Mouse (Mus musculus): ENCODE results near the gene Ppp2r5b.

The Ppp2r5b gene

DNA sequence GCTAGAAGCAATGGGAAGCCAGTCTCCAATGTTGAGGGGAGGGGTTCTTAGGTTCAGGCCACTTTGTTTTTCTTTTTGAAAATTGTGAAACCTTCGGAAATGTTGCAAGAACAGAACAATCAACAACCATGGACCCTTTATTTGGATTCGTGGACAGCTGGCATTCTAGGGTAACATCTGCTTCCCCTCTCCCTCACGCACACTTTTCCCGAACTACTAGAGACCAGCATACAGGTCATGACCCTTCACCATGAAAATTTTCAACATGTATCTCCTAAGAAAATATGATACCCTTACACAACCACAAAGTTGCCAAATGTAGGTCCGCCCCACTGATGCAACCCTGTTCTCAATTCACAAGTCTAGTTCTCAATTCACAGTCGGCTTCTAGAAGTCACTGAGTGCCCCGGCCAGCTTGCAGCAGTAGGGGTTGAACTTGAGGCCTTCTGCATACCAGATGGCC, 33.0 kb upstream of the Ppp2r5b start:
- no peak for DNase-seq

DNA sequence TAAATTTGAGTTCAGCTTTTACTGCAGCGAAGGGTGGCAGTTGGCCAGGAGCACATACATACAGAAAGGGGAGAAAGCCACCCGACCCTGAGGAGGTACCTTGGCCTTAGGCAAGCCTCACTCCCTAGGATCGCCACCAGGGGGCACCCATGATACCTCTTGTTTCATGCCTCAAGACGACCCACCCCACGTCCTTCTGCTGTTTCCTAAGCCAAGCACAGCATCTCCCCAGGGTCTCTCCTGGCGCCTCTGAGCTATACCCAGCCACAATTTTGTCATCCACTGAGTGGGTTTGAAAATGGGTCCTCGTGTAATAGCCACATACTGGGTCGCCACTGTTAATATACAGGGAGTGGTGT, 32.5 kb upstream of the Ppp2r5b start:
- peak; percentile 73 for DNase-seq

DNA sequence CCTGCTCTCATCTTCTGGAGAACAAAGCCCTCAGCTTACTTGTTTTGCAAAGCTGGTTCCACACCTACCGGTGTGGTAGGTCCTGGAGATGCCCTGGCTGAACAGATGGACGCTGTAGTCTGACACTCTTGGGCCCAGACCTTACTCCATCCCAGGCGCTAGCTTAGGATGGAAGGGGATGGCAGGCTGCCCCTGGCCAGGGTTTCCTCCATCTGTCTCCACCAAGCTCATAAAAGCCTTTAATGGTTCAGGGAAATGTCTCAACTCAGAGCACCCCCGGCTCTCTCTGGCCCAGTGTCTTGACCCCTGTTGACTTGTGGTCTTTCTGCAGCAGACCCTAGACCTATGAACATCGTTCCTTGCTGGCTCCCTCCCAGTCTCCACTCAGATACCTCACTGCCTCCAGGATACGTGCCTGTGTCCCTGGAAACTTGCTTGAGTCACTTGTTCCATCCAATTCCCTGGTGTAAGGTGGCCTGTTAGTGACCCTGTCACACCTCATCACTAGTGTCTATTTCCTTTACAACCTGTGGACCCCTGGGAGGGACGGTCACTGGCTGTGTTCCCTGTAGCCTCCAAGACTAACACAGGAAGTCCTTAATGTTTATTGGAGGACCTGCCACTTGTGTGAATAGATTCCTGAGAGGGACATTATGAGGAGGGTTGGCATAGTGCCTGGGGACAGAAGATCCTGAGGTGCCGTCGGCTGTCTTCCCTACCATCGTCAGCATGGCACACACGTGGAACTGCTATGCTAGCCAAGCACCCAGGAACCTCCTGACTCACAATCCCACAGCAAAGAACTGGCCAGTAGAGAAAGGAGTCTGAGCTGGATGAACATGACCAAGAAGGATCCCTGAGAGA, 31.9 kb upstream of the Ppp2r5b start:
- no peak for DNase-seq

DNA sequence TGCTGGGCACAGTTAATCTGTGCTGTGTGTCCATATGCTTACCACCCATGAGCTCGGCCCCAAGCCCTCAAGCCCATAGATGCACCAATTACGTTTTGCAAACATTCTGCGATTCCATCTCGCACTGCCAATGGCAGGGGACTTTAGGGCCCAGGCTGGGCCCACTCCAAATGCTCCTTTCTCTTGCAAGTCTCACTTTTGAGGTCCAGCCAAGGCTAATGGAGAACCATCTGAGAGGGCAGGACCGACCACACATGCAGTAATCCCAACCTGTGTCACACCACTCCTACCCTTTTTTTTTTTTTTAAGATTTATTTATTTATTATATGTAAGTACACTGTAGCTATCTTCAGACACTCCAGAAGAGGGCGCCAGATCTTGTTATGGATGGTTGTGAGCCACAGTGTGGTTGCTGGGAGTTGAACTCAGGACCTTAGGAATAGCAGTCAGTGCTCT, 30.1 kb upstream of the Ppp2r5b start:
- DNase-seq: no peak

GRCm38 (mm10) chr19:6264945-6265344, 29.3 kb upstream of the Ppp2r5b start:
- DNase-seq: no peak

DNA sequence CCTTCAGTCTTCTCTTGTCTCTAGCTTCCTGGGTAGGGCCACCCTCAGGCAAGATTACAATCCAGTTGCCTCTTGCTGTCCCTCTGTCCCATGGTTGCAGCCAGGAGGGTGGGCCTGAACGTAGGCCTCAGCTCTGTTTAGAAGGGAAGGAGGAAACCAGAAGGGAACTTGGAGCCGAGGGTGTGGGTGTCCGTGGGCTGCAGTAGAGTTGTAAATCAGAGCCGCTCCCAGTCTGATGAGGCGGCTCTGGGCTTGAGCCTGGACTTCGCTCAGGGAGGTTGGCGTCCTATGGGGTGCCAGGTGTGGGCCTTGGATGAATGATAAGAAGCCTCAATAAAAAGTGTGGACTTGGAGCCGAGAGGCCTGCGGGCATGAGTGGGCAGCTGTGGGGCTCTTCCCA, 28.5 kb upstream of the Ppp2r5b start:
- peak; percentile 54 for DNase-seq

- no peak for DNase-seq
These were observed 27.3 kb upstream of the Ppp2r5b start for GRCm38 (mm10) chr19:6262839-6263433.

- DNase-seq: no peak
These were observed 26.6 kb upstream of the Ppp2r5b start for GRCm38 (mm10) chr19:6262222-6262621.

DNA sequence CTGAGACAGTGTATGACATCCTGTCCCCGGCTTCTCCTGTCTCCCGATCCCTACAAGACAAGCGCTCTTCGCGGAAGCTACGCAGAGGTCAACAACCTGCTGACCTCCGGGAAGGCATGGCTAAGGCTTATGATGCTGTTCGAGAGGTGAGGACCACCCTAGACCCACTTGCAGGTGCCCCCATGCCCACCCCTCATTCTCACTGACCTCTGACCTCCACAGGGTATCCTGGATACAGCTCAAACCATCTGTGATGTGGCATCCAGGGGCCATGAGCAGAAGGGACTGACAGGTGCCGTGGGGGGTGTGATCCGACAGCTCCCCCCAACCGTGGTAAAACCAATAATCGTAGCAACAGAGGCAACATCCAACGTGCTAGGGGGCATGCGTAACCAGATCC, 25.7 kb upstream of the Ppp2r5b start:
- DNase-seq: no peak

GRCm38 (mm10) chr19:6260946-6261345, 25.3 kb upstream of the Ppp2r5b start:
- DNase-seq: no peak

GRCm38 (mm10) chr19:6260428-6260827, 24.8 kb upstream of the Ppp2r5b start:
- DNase-seq: no peak

GRCm38 (mm10) chr19:6253021-6253420, 17.3 kb upstream of the Ppp2r5b start:
- no peak for DNase-seq

GRCm38 (mm10) chr19:6247526-6248300, 12.0 kb upstream of the Ppp2r5b start:
- no peak for DNase-seq

DNA sequence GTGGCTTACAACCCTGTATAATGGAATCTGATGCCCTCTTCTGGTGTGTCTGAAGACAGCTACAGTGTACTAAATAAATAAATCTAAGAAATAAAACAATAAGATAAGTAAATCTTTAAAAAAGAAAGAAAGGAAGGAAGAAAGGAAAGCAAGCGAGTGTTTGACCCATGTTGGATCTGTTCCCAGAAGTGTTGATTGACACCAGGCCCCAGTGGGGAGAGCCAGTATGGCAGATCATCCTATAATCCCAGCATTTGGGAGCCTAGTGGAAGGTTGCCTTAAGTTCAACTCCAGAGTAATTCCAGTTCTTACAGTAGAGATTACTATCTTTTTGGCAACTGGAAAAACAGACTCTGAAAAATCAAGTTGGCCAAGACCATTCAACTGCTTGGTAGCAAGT, 10.1 kb upstream of the Ppp2r5b start:
- DNase-seq: no peak

DNA sequence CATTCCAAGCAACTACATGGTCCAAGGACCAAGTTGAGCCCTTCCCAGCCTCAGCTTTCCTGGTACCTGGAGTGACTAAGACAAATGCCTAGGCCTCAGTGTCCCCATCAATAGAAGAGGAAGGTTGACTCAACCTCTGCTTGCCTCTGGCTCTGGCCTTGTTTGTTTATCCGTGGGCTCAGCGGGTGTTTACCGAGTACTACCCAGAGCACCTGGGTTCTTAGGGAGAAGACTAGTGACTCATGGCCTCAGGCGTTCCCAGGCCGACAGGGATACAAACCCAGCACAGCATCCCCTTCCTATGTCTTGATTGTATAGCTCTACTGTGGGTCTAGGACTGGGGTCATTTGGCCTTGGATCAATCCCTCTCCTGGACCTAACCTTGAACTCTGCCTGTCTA, 7.6 kb upstream of the Ppp2r5b start:
- DNase-seq: no peak

DNA sequence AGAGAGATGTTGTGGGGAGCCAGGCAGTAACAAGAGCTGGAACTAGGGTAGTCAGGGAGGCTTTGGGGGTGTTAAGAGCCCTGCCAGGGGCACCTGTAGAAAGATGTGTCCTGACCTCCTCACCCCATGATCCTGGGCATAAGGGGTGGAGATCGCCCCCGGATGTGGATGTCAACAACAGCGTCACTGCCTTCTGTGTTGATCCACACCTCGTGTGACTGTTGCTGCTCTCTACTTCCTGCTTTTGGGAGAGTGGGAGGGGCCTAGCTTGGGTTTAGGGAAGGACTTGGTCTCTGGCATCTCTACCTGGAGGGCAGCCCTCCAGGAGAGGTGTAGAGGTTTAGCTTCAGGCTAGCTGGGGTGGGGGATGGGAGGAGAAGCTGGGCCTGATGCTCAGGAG, 6.6 kb upstream of the Ppp2r5b start:
- DNase-seq: no peak

- peak; percentile 98 for DNase-seq
These were observed 5.8 kb upstream of the Ppp2r5b start, which contains the start of gene Atg2a for GRCm38 (mm10) chr19:6241274-6242107. TSS of gene Atg2a (plus strand) at chr19:6241668.

GRCm38 (mm10) chr19:6240725-6241124, 5.1 kb upstream of the Ppp2r5b start:
- DNase-seq: no peak

DNA sequence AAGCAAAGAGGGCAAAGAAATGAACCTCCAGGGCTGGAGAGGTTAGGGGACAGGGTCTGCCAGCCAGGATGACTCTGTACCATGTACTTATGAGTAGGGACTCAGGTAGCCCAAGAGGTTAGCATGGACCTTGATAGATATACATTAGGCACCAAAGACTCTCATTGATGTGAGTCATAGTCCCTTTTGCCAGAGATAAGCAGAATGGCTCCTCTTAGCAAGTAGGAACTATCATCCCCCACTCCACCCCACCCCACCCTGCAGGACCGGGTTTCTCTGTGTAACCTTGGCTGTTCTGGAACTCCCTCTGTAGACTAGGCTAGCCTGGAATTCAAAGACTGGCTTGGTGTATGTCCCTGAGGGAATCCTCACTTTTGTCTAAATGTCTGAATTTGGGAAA, 4.5 kb upstream of the Ppp2r5b start:
- no peak for DNase-seq

- DNase-seq: no peak
These were observed 3.1 kb upstream of the Ppp2r5b start for GRCm38 (mm10) chr19:6238740-6239139.

GRCm38 (mm10) chr19:6236842-6237241, 1.2 kb upstream of the Ppp2r5b start:
- no peak for DNase-seq

DNA sequence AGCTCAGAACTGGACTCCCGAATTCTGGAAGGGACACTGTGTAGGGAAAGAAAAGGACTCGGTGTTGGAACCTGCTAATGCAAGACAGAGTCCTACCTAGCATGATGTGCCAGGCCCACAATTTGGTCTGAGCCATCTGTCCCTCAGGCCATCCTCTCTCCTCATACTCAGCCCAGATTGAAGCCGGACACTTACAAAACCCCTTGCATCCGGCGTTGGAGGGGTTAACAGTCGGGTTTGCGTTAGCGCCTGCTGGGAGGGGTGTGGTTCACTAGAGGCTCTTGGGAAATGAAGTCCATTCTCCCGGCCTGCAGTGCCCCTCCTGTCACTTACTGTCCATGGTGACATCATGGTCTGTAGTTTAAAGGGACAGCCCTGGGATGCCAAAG, 375 bp upstream of the Ppp2r5b start:
- peak; percentile 94 for DNase-seq

Measured in right cerebral cortex, adult 18-20 months (tissue).